In genomic region chr10:95191151-95191655, GRCm38 (mm10) we compare ENCODE assay signal across 16 mouse cellular contexts.
DNase-seq lines count a peak whose midpoint lies in the region; ATAC-seq and TF ChIP-seq lines count a peak whose summit lies in the region.
"Had no signal": no experiment of that assay in that cellular context is flagged by ENCODE, and none has a peak within 500 bp of the region (broad histone marks: within the 10 kb centered on the region; RNA-seq: fewer than 3 reads in every experiment).

No protein-coding gene starts in this region.

- TF ChIP-seq EP300 in heart, postnatal 0 days (IDR thresholded peaks at IDR 0.05; ENCODE audit: low read depth) = no peak

- no peak for TF ChIP-seq CTCF in bone marrow, adult 2 months (IDR thresholded peaks at IDR 0.05; ENCODE audit: control insufficient read depth, insufficient read depth, low read length)
- TF ChIP-seq CTCF in heart, postnatal 0 days (IDR thresholded peaks at IDR 0.05; ENCODE audit: low read depth) = no peak

- no peaks in the 10 kb centered on the region for H3K36me3 ChIP-seq in kidney, embryonic 15.5 days
- H3K36me3 ChIP-seq in heart, postnatal 0 days (replicated peaks; ENCODE audit: control insufficient read depth, insufficient read depth, low read length) = no peaks in the 10 kb centered on the region
- H3K36me3 ChIP-seq: forebrain, embryonic 15.5 days; lung, embryonic 15.5 days; midbrain, embryonic 10.5 days; neural tube, embryonic 12.5 days had no signal

- no peak overlapping the region for H3K27ac ChIP-seq in kidney, embryonic 15.5 days
- peak overlapping the region; percentile 51; the same call in 1 of the 2 replicates for H3K27ac ChIP-seq in bone marrow, adult 2 months (ENCODE audit: control insufficient read depth, insufficient read depth, low read depth, low read length, poor library complexity)
- peak overlapping the region; percentile 66; the same call in 1 of the 2 replicates for H3K27ac ChIP-seq in brown adipose tissue, adult 24 weeks (replicated peaks; ENCODE audit: low read depth, low read length)
- peak overlapping the region; percentile 75 for H3K27ac ChIP-seq in heart, postnatal 0 days (ENCODE audit: low read depth)
- H3K27ac ChIP-seq: forebrain, embryonic 15.5 days; neural tube, embryonic 12.5 days; stomach, postnatal 0 days had no signal

- ATAC-seq in kidney, embryonic 15.5 days (replicated peaks; ENCODE audit: low FRiP score) = no peak
- ATAC-seq in heart, postnatal 0 days (ENCODE audit: insufficient read depth, low read depth) = no peak
- ATAC-seq: forebrain, embryonic 15.5 days had no signal

- H3K27me3 ChIP-seq in kidney, embryonic 15.5 days = no peaks in the 10 kb centered on the region
- H3K27me3 ChIP-seq in heart, postnatal 0 days (ENCODE audit: control insufficient read depth, insufficient read depth, low read length) = no peaks in the 10 kb centered on the region
- H3K27me3 ChIP-seq: forebrain, embryonic 15.5 days; lung, embryonic 15.5 days; neural tube, embryonic 12.5 days had no signal

- peak; percentile 18 for DNase-seq in kidney, adult 9 months
- DNase-seq in heart, postnatal 0 days (ENCODE audit: low spot score) = no peak
- no peak for DNase-seq in adipocyte (ENCODE audit: low spot score)
- no peak for DNase-seq in thymus, postnatal 4 days
- DNase-seq: cerebellum, adult 11-12 months; kidney, adult 18-20 months; right cerebral cortex, postnatal 14 days had no signal

- WGBS in kidney, embryonic 15.5 days = 76% methylated on average over 9 of the region's 9 CpGs
- WGBS in bone marrow, adult 2 months = 76% methylated on average over 9 of the region's 9 CpGs
- WGBS in heart, postnatal 0 days = 68% methylated on average over 9 of the region's 9 CpGs

- no peak overlapping the region for H3K4me2 ChIP-seq in kidney, embryonic 15.5 days
- H3K4me2 ChIP-seq in heart, postnatal 0 days (ENCODE audit: low read depth, low read length) = no peak overlapping the region
- H3K4me2 ChIP-seq: forebrain, embryonic 15.5 days; lung, embryonic 15.5 days; neural tube, embryonic 12.5 days had no signal

- no peak overlapping the region for H3K4me3 ChIP-seq in kidney, embryonic 15.5 days (replicated peaks)
- no peak overlapping the region for H3K4me3 ChIP-seq in bone marrow, adult 2 months (replicated peaks; ENCODE audit: control insufficient read depth, low read depth, low read length)
- H3K4me3 ChIP-seq in brown adipose tissue, adult 24 weeks (ENCODE audit: insufficient read depth, low read depth, low read length) = no peak overlapping the region
- no peak overlapping the region for H3K4me3 ChIP-seq in heart, postnatal 0 days (ENCODE audit: low read depth, low read length)
- H3K4me3 ChIP-seq: erythroblast, embryonic 14.5 days; forebrain, embryonic 15.5 days; lung, embryonic 15.5 days; midbrain, embryonic 10.5 days; neural tube, embryonic 12.5 days had no signal

- H3K9me3 ChIP-seq in kidney, embryonic 15.5 days (replicated peaks) = no peaks in the 10 kb centered on the region
- no peaks in the 10 kb centered on the region for H3K9me3 ChIP-seq in heart, postnatal 0 days (replicated peaks; ENCODE audit: control insufficient read depth, low read length)
- H3K9me3 ChIP-seq: forebrain, embryonic 15.5 days; lung, embryonic 15.5 days had no signal

- peaks cover 14% of the 10 kb centered on the region for H3K4me1 ChIP-seq in kidney, embryonic 15.5 days
- peaks cover 8% of the 10 kb centered on the region for H3K4me1 ChIP-seq in bone marrow, adult 2 months (ENCODE audit: control insufficient read depth, insufficient read depth, low read length)
- peaks cover 18% of the 10 kb centered on the region for H3K4me1 ChIP-seq in brown adipose tissue, adult 24 weeks (ENCODE audit: control insufficient read depth, insufficient read depth, insufficient read length, low read length)
- peaks cover 10% of the 10 kb centered on the region; the same call in 1 of the 2 replicates for H3K4me1 ChIP-seq in heart, postnatal 0 days (ENCODE audit: control insufficient read depth, insufficient read depth)
- H3K4me1 ChIP-seq: forebrain, embryonic 15.5 days had no signal

- no peak for TF ChIP-seq POLR2A in bone marrow, adult 2 months (IDR thresholded peaks at IDR 0.05; ENCODE audit: borderline replicate concordance, control insufficient read depth, low read depth, low read length)

- H3K9ac ChIP-seq in kidney, embryonic 15.5 days = no peak overlapping the region
- no peak overlapping the region for H3K9ac ChIP-seq in heart, postnatal 0 days (replicated peaks; ENCODE audit: low read depth, low read length)
- H3K9ac ChIP-seq: forebrain, embryonic 15.5 days; lung, embryonic 15.5 days; neural tube, embryonic 12.5 days had no signal
